Mouse (Mus musculus) cerebellum, adult (tissue): ENCODE data around the gene Zyg11a.
"Not testable (repeated sequence)": the region's sequence is repeated elsewhere in the genome, so short reads cannot be mapped to it uniquely, and the experiment has no call there.

ENCODE experiments used
- ATAC-seq: cut with Nextera tagmentation; 2 replicates; pipeline ENCODE4 v1.9.2; 2017; ENCODE audit warnings: mild to moderate bottlenecking, moderate library complexity, mixed read lengths; ENCODE audit not compliant: insufficient number of reproducible peaks, low FRiP score, low TSS enrichment

Gene Zyg11a

GRCm38 (mm10) chr4:108145554-108145953 lies 72.3 kb downstream of the Zyg11a start:
- ATAC-seq = not testable (repeated sequence)

GRCm38 (mm10) chr4:108144880-108145279 lies 73.0 kb downstream of the Zyg11a start, which contains the start of gene Scp2:
Gene Scp2, minus strand, starts transcription at chr4:108144998.
- no peak for ATAC-seq

- no peak for ATAC-seq
Measured at GRCm38 (mm10) chr4:108143778-108144177, 74.1 kb downstream of the Zyg11a start.

DNA sequence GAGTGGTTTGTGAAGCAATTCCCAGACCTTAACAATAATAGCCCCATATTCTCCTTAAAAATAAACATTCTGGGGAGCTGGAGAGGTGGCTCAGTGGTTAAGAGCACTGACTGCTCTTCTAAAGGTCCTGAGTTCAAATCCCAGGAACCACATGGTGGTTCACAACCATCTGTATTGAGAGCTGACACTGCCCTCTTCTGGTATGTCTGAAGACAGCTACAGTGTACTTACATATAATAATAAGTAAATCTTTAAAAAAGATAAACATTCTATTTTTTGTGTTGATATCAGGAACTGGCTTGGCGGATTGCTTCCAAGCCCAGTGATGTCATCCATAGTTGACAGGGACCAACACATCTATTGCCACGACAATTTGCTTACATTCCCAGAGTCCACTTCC lies 74.7 kb downstream of the Zyg11a start:
- ATAC-seq = not testable (repeated sequence)

GRCm38 (mm10) chr4:108136938-108137337 lies 80.9 kb downstream of the Zyg11a start:
- ATAC-seq = no peak
